Mouse (Mus musculus) liver, embryonic 14.5 days (tissue): ENCODE results near the gene Pxmp4. TPM values are rescaled to one million over a fixed set of nuclear protein-coding genes. Genes with fewer than 3 reads are reported as not detected.

ENCODE experiments used
- ATAC-seq: fragments of 200-750 bp; cut with Nextera tagmentation; 2 replicates; pipeline ENCODE4 v1.8.0; 2017; ENCODE audit warnings: moderate number of reproducible peaks, mild to moderate bottlenecking, moderate library complexity; ENCODE audit not compliant: insufficient read depth
- DNase-seq, 3 experiments: peaks; one replicate each; pipeline ENCODE4 v3.0.0-alpha.2; 2012 to 2013; ENCODE audit warnings: low read depth in 3 of 3, low spot score in 3 of 3
- H3K27ac ChIP-seq: fragments of 300-500 bp; sonication (generic); 2 replicates; pipeline ENCODE4 v1.5.1; 2014; ENCODE audit warnings: moderate library complexity, mild to moderate bottlenecking, control low read depth, inconsistent platforms
- H3K27me3 ChIP-seq: fragments of 300-500 bp; sonication (generic); 2 replicates; pipeline ENCODE4 v1.6.1; 2014; ENCODE audit warnings: mild to moderate bottlenecking, low read length, moderate library complexity; ENCODE audit not compliant: control insufficient read depth, insufficient read depth
- H3K36me3 ChIP-seq: fragments of 300-500 bp; sonication (generic); replicated peaks from 2 replicates; pipeline ENCODE4 v1.6.1; 2014; ENCODE audit warnings: low read depth; ENCODE audit not compliant: control insufficient read depth, insufficient read depth
- H3K4me1 ChIP-seq, 2 experiments: fragments of 200-500 bp in 1 of 2; fragments of 300-500 bp in 1 of 2; sonication (generic) in 1 of 2; replicated peaks; 2 replicates each; pipeline ENCODE4 v1.6.1; 2012 to 2014; ENCODE audit warnings: antibody characterized with exemption in 1 of 2, inconsistent platforms in 1 of 2, low read length in 1 of 2; ENCODE audit not compliant: control insufficient read depth in 2 of 2, insufficient read depth in 2 of 2
- H3K4me2 ChIP-seq: fragments of 300-500 bp; sonication (generic); 2 replicates; pipeline ENCODE4 v1.6.1; 2014; ENCODE audit warnings: low read depth, mild to moderate bottlenecking, control low read depth, moderate library complexity
- H3K4me3 ChIP-seq, 2 experiments: fragments of 200-500 bp in 1 of 2; fragments of 300-500 bp in 1 of 2; sonication (generic) in 1 of 2; 2 replicates each; pipeline ENCODE4 v1.5.1; 2012 to 2014; ENCODE audit warnings: low read depth in 2 of 2, low read length in 2 of 2, mild to moderate bottlenecking in 2 of 2, control low read depth in 1 of 2, inconsistent platforms in 1 of 2, moderate library complexity in 1 of 2; ENCODE audit not compliant: insufficient read depth in 1 of 2
- H3K9ac ChIP-seq: fragments of 300-500 bp; sonication (generic); replicated peaks from 2 replicates; pipeline ENCODE4 v1.6.1; 2014; ENCODE audit warnings: mild to moderate bottlenecking, control low read depth, moderate library complexity
- H3K9me3 ChIP-seq: fragments of 300-500 bp; sonication (generic); 2 replicates; pipeline ENCODE4 v1.6.1; 2016; ENCODE audit warnings: low read length, mixed read lengths; ENCODE audit not compliant: control insufficient read depth
- CTCF ChIP-seq: IDR thresholded peaks from 2 replicates; pipeline ENCODE4 v1.5.1; 2016; ENCODE audit warnings: antibody characterized with exemption, low read depth, control low read depth
- EP300 ChIP-seq: IDR thresholded peaks from 2 replicates; pipeline ENCODE4 v1.6.1; 2016; ENCODE audit warnings: antibody characterized with exemption, low read depth
- WGBS: fragments of 180-500 bp; shearing (Covaris S2); extraction: QIAGEN DNeasy Blood & Tissue Kit; methylation state at CpG from one replicate; pipeline ENCODE4 v1.1.7; 2014; ENCODE audit not compliant: insufficient replicate concordance; 5-methylcytosine and 5-hydroxymethylcytosine counted together
- polyA plus RNA-seq, 2 experiments: library from polyadenylated mRNA; depleted of rRNA in 1 of 2; stranded (reverse) in 1 of 2; unstranded in 1 of 2; fragments of >200 nt; fragmentation: Nextera tagmentation in 1 of 2; extraction: Ambion mirVana in 1 of 2; gene quantifications; 2 replicates each; pipeline versions ENCODE4 v1.2.1 to v1.2.3; 2012 to 2014

Gene Pxmp4
- polyA plus RNA-seq, 2 experiments: 18.7 to 30.2 TPM

GRCm38 (mm10) chr2:154549886-154550189 lies 53.7 kb downstream of the Pxmp4 start:
- Histone ChIP-seq H3K4me3 (no peak overlapping the region), H3K36me3 (no peaks in the 10 kb centered on the region), H3K4me2 (peak overlapping the region; percentile 68), H3K27ac (no peak overlapping the region), H3K27me3 (peaks cover 27% of the 10 kb centered on the region), H3K9me3 (no peaks in the 10 kb centered on the region), H3K4me1 (peaks cover 2 to 3% of the 10 kb centered on the region in 2 experiments; a peak in 1 of 4 replicates), H3K9ac (no peak overlapping the region)
- ATAC-seq (no peak), DNase-seq (no peak)
- TF ChIP-seq CTCF: peak; percentile 8; the same call in 1 of the 2 replicates
- no peak for TF ChIP-seq EP300
- 14% methylated on average over 20 of the region's 20 CpGs for WGBS

DNA sequence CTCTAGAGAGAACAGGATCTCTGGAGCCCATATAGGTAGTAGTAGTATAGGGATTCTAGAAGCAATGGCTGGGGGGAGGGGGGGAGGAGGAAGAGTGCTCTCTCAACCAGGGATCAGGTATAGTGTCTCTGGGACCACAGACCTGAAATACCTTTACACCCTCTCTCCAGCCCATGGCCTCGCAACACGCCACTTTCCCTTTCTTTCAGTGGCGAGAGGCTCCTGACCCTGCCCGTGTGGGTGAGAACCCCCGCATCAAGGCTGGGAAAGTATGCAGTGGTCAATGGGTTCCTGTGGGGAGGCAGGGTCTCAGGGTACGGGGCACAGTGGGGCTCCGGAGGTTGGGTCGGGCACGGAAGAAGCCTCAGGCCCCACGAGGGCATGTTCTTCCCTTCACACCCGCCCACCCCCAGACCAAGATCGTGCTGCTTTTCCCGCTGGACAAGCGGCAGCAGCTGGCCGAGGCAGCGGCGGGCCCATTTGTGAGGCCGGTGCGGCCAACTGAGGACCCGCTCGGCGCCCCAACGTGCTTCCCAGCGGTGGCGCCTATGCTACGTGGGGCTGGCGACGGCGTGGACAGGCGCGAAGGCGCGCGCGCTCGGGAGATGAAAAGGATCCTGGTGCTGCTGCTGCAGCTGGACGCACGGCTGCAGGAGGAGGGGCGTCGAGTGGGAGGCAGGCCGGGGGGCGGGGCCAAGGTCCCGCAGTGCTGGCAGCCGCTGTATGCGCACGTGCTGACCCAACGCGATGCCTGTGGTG lies 54.2 kb downstream of the Pxmp4 start:
- Histone ChIP-seq H3K27me3 (peaks cover 27% of the 10 kb centered on the region), H3K27ac (no peak overlapping the region), H3K9me3 (no peaks in the 10 kb centered on the region), H3K4me3 (peak overlapping the region; percentile 1 to 29; a peak in 3 of 4 replicates), H3K4me2 (peak overlapping the region; percentile 68), H3K4me1 (peaks cover 2 to 3% of the 10 kb centered on the region in 2 experiments; a peak in 1 of 4 replicates), H3K9ac (no peak overlapping the region), H3K36me3 (no peaks in the 10 kb centered on the region)
- ATAC-seq (no peak; the same call in 1 of the 2 replicates), DNase-seq (no peak)
- TF ChIP-seq CTCF: no peak
- no peak for TF ChIP-seq EP300
- WGBS: 4% methylated on average over 48 of the region's 48 CpGs

GRCm38 (mm10) chr2:154548688-154549087 lies 54.8 kb downstream of the Pxmp4 start:
- peaks cover 27% of the 10 kb centered on the region for H3K27me3 ChIP-seq
- no peaks in the 10 kb centered on the region for H3K9me3 ChIP-seq
- H3K36me3 ChIP-seq: no peaks in the 10 kb centered on the region
- H3K9ac ChIP-seq: no peak overlapping the region
- 40% methylated on average over 3 of the region's 3 CpGs for WGBS
- peaks cover 2 to 3% of the 10 kb centered on the region in 2 experiments; a peak in 1 of 4 replicates for H3K4me1 ChIP-seq
- TF ChIP-seq EP300: no peak
- TF ChIP-seq CTCF: no peak
- no peak overlapping the region for H3K27ac ChIP-seq
- no peak overlapping the region for H3K4me2 ChIP-seq
- H3K4me3 ChIP-seq: no peak overlapping the region
- DNase-seq (no peak), ATAC-seq (peak; percentile 22; the same call in 1 of the 2 replicates)

DNA sequence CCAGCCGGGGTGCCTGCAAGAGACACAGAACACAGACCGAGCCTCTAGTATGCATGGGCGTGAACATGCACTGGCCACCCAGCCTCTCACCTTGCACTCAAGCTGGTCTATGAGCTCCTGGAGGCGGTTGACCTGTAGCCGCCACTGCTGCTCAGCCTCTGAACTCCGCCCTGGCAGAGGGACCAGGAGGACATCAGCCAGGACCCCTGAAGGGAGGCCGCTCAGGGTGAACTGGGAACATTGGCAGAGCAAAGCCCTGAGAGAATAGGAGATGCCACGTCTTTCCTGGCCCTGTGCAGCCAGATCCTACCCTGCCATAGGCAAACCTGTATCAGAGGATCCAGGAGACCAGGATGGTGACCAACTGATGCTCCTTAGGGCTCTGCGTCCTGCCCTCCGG lies 56.8 kb downstream of the Pxmp4 start, which contains the start of gene 1700003F12Rik:
1700003F12Rik (plus strand) TSS at position 375 of the 400 bp plus-strand sequence.
- H3K27me3 ChIP-seq: peaks cover 23% of the 10 kb centered on the region
- H3K4me3 ChIP-seq: no peak within 1 kb of the TSS
- no peak within 1 kb of the TSS for H3K4me2 ChIP-seq
- WGBS: 78% methylated on average over 10 of the region's 10 CpGs
- no peak for DNase-seq
- no peak for TF ChIP-seq EP300
- no peak for TF ChIP-seq CTCF
- no peak within 1 kb of the TSS for H3K27ac ChIP-seq
- no peak within 1 kb of the TSS for H3K9ac ChIP-seq
- H3K36me3 ChIP-seq: no peaks in the 10 kb centered on the region
- ATAC-seq: no peak
- H3K9me3 ChIP-seq: no peaks in the 10 kb centered on the region
- H3K4me1 ChIP-seq: peaks cover 0 to 3% of the 10 kb centered on the region in 2 experiments; a peak in 1 of 4 replicates

- WGBS: 67% methylated on average over 9 of the region's 9 CpGs
- Histone ChIP-seq H3K9ac (no peak overlapping the region), H3K9me3 (no peaks in the 10 kb centered on the region), H3K4me2 (no peak overlapping the region), H3K27me3 (no peaks in the 10 kb centered on the region), H3K4me3 (no peak overlapping the region), H3K4me1 (peaks cover 0 to 1% of the 10 kb centered on the region in 2 experiments; a peak in 1 of 4 replicates), H3K36me3 (no peaks in the 10 kb centered on the region), H3K27ac (no peak overlapping the region)
- TF ChIP-seq EP300 (no peak), CTCF (no peak)
- ATAC-seq (no peak), DNase-seq (no peak)
These were observed 59.8 kb downstream of the Pxmp4 start for GRCm38 (mm10) chr2:154543567-154544347.
